Mouse (Mus musculus) layer of hippocampus, postnatal 14 days (tissue): ENCODE results near the gene Clca2. TPM values are rescaled to one million over a fixed set of nuclear protein-coding genes. Genes with fewer than 3 reads are reported as not detected.
"Not testable (repeated sequence)": the region's sequence is repeated elsewhere in the genome, so short reads cannot be mapped to it uniquely, and the experiment has no call there.

ENCODE experiments used
- DNase-seq, 2 experiments: peaks; one replicate each; pipeline ENCODE4 v3.0.0; 2021 to 2022; ENCODE audit warnings: low spot score in 2 of 2, mixed read lengths in 1 of 2
- total RNA-seq, 2 experiments: library from RNA; stranded (reverse); gene quantifications; 2 replicates each; pipeline ENCODE4 v1.2.3; 2021

Gene Clca2
- total RNA-seq, 2 experiments from 2014 or later, result 0.07 TPM; not detected in 1

DNA sequence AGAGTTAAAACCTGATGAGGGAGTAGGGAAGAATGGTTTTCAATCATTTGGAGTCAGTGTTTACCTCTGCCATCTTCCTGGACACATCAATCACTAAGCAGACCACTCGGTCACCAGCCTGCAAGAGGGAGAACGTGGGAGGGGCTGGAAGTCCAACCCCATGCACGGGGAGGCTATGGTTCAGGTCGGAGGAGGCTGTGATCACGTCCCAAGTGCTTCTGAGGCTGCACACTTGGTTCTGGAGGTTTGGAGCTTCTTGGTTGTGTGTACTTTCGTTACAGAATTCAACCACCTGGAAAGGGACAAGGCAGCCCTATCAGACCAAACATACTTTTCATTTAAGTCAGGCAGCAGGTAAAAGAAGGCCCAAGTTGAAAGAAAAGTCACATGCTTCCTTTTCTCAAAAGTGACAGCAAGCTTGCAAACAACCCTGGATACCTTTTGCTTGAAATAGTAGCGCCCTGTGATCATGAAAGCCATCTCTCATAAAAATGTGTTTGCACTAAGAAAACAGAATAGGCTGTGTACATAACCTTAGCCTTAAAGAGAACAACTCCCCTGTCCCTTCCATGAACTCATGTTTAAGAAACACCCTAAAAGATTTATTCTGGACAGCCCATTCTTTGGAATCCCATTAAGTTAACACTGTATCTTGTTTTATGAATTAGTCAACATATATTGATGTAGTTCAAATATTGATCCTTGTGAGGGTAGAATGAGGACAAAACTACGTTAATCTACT is 11.2 kb downstream of the Clca2 start:
- DNase-seq, result no peak

DNA sequence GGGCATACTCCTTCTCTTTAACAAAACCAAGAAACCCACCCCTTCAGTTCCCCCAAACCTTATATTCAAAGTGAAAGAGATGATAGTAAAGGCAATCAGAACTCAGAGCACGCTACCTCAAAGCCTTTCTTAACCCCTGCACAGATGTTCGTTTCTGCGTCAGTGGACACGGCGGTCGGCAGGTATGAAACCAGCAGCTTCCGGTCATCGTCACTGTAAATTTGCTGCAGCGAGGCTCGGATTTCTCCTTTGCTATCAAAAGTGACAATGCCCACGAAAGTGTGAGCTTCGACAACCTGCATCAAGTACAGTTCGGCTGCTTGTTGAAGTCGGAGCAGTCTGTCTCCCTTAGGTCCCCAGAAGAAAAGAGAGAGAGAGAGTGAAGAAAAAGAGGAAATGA is 13.1 kb downstream of the Clca2 start:
- no peak for DNase-seq

DNA sequence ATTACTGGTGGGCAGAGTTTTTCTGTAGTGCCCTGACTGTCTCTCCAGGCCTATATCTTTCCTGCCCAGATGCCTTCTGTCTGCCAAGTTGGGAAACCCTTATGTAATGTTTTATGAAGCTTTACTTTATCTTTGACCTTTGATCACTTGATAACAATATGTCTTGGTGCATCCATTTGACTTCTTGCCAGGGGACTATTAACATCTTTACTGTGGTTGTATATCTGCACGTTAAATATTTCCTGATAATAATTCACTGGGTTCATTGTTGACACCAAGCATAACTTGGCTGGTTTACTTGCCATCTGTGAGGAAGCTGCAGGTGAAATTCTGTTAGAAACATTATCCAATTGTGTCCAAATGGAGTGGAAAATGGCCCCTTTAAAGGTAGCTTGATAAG is 16.2 kb downstream of the Clca2 start:
- DNase-seq, result no peak

- no peak for DNase-seq
Measured at GRCm38 (mm10) chr3:145080904-145081303, 18.3 kb downstream of the Clca2 start.

- DNase-seq, result no peak
Measured at GRCm38 (mm10) chr3:145078405-145078804, 20.8 kb downstream of the Clca2 start.

GRCm38 (mm10) chr3:145072339-145072738 is 26.9 kb downstream of the Clca2 start:
- no peak for DNase-seq

DNA sequence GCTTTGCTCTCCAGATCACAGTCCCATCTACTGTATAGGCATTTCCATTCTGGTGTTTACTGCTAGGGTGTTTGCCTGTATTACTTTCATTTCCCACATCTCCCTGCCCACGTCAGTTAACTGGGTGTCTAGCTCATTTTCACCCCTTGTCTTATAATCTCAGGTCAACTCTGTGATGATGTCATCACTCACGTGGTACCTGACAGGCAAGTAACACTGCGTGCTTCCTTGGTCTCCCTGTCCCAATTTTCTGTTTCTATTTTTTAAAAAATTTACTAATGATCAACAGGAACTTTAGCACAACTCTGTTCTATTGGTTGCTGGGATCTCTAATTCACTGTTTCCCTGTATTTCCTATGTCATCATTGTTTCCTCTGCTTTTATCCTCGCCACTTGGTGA is 30.3 kb downstream of the Clca2 start:
- no peak for DNase-seq

- DNase-seq, result not testable (repeated sequence)
Measured at GRCm38 (mm10) chr3:145055138-145055537, 44.1 kb downstream of the Clca2 start.

DNA sequence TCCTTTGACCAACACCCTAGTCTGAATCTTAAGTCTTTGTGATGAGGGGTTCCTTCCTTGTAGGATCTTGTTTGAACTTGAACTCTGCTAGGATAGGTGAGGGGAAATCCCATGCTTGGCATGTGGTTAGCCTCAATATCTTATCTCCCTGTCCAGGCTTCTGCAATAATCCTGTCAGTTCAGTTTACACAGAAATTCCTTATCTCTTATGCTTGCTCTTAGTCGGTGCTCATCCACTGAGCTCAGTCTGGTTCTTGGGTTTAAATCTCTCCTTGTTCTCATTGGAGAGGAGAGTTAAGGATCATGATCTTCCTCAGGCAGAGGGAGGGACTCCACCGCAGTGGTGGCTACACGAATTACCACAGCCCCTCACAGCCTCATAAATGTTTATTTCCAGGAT is 49.4 kb downstream of the Clca2 start:
- no peak for DNase-seq

DNA sequence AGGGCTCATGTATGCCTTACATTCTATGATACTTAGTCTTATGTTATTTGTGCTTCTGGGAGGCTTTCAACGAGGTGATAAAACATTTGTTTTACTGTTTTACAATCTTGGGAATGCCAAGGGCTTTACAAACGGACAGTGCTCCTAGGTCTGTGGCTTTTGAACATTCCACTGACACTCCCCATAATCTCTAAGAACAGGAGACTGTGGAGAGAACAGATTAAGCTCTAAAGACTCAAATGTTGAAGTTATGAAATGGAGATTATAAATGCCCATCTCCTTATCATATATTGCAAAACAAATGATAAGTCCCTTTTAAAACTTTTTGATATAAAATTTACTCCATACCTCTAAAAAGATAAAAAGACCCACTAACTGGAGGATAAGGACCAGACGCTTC is 60.4 kb downstream of the Clca2 start:
- DNase-seq, result no peak

- no peak for DNase-seq
Measured at GRCm38 (mm10) chr3:145032676-145033075, 66.6 kb downstream of the Clca2 start, which contains the start of gene Clca1. Gene Clca1, minus strand, starts transcription at chr3:145032776.

GRCm38 (mm10) chr3:145028036-145028435 is 71.2 kb downstream of the Clca2 start:
- no peak for DNase-seq

DNA sequence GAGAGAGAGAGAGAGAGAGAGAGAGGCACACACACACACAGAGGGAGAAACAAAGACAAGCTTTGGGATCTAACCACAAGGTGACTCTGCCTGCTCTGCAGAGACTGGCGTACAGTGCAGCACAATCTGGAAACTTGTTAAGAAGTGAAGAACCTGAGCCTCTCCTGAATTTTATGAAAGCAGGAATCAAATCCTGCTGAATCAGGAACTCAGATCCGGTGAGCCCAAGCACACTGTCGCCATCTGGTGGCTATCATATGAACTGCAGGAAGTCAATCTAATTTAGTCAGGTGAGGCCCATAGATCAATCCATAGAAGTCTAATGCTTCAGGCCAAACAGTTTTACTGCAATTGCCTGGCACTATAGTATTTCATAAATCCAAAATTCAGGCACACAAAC is 72.5 kb downstream of the Clca2 start:
- peak in 1 of 2 experiments; percentile 34 for DNase-seq

Other genes with a start within 250 kb of the Clca2 start
- not detected for gene Clca4b, start 166.9 kb downstream of the Clca2 start, total RNA-seq
- gene Clca4a, start 124.4 kb downstream of the Clca2 start, total RNA-seq, result not detected
- gene Clca1, start 66.7 kb downstream of the Clca2 start, total RNA-seq, result not detected
- 10 to 100 TPM; 17.1 to 22.7 TPM for gene Odf2l, start 19.1 kb upstream of the Clca2 start, total RNA-seq
- gene Col24a1, start 193.0 kb upstream of the Clca2 start, total RNA-seq, result 1 to 10 TPM in 1 of 2 experiments, under 1 TPM in 1; 0.30 to 1.2 TPM